Mouse (Mus musculus): ENCODE data around the gene Tnip3.
A peak's percentile ranks its signal among the peaks of the same experiment; 100 is the strongest.

Tnip3 gene

GRCm38 (mm10) chr6:65525192-65525591 is at the start of gene Tnip3:
Tnip3 (plus strand) TSS chr6:65525313.
- DNase-seq = no peak

DNA sequence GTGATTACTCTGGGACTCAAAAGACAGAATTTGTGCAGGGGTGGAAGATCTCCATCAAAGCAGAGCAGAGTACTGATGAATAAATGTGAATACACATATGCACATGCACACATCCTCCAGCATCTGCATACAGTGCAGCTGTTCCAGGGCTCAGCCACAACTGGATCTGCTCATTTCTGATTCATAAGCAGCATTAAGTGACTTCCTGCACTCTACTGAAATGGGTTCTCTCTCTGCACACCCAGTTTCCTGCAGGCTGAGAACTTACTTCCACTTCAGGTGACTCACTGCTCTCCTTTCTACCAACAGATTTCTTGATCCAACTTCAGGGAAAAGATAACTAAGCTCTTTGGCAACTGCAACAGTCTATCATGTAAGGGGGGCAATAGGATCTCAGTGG is 26.3 kb upstream of the Tnip3 start:
- no peak for DNase-seq

- peak; percentile 59 to 65 for DNase-seq
Observed at GRCm38 (mm10) chr6:65510051-65510669, 15.0 kb upstream of the Tnip3 start.

DNA sequence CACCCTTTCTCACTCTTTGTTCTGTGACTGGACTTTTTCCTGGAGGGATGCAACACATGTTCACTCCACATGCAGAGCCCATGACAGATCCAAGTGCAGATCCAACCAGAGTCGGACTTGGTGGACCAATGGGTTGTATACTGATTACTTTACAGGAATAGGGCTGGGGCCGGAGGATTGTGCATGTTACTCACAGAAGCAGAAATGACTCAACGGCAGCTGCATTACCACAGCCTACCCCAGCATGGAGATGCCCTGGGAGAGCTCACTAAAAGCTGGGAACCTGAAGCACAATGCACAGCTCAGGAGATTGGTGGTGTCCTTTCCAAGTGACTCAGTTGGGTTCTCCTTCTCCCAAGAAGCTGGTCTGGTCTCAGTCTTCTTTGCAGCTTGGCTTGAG is 11.3 kb upstream of the Tnip3 start:
- no peak for DNase-seq

DNA sequence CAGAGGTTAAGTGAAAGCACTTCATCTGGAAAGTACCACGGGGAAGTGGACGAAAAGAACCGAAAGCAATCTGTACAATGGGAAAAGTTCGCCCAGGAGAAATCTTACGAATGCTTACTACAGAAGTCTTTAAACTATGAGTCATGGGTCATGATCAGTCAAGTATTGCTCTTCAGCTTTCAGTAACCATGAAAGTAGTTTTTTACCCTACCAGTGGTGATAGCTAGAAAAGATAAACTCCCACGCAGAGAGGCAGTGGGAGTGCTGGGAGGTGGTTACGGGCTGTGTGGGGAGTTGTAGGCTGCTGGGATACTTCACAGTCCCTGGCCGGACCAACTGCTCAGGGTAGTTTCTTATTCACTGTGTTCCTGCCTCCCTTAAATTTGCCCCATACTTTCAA is 8.4 kb upstream of the Tnip3 start:
- no peak for DNase-seq

GRCm38 (mm10) chr6:65520821-65521220 is 4.3 kb upstream of the Tnip3 start:
- DNase-seq = no peak

- DNase-seq = no peak
Observed at GRCm38 (mm10) chr6:65527892-65528291, 2.8 kb downstream of the Tnip3 start.

- no peak for DNase-seq
Observed at GRCm38 (mm10) chr6:65531232-65531848, 6.2 kb downstream of the Tnip3 start.

DNA sequence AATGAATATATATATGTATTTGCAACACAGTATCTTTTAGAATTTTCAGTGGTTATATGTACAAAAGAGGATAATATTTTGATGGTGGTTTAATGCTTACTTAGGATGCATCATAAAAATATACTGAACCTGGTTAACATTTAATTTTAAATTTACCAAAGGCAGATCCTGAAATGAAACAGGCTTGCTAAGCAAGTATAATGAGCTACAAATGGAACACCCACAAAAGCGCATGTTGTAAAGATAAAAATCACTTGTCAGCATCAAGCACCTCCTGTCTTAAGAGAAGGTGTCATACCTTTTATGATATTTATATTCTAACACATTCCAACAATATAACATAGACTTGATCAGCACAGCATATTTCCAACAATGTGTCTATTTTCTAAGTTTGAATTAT is 8.6 kb downstream of the Tnip3 start:
- no peak for DNase-seq

GRCm38 (mm10) chr6:65537327-65537884 is 12.3 kb downstream of the Tnip3 start:
- DNase-seq = no peak

DNA sequence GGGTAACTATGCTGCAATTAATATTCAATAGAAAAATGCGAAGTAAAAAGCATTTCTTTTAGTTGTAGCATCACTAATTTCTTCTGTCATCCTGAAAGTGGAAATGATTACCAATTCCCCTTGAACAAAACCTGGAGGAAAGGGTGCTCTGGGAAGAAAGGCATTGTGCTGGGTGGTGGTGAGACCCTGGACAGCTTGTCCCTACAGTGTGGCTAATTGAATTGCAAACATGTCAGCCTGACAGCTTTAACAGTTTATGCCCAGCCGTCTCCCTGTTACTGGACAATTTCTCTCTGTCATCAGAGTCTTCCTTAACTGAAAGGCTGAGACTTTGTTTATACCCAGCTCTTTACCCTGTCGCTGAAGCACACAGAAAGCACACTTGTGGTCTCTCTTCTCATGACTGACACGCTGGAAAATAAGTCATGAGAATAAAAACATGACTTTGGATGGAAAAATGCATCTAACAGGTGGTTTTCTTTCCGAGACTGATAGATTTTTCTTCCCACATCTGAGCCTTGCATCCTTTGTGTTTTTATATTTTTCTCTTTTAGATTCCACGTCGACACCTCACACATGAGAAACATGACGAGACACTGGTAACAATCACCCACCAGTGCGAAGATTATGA is 13.0 kb downstream of the Tnip3 start:
- DNase-seq = no peak

DNA sequence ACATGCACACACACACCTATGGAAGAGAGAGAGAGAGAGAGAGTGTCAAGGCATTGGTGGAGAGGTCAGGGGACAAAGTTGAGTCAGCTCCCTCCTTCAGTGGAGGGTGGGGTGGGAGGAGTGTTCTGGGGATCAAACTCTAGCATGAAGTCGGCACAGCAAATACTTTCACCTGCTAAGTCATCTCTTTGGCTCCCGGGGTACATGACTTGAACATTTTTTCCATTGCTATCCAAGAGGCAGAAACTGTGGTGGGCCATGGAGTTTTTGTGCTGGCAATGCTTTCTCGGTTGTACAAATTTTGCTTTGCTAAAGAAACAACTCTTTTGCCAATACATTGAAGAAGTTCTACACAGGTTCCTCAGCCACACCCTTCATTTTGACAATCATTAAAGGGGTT is 13.8 kb downstream of the Tnip3 start:
- no peak for DNase-seq

DNA sequence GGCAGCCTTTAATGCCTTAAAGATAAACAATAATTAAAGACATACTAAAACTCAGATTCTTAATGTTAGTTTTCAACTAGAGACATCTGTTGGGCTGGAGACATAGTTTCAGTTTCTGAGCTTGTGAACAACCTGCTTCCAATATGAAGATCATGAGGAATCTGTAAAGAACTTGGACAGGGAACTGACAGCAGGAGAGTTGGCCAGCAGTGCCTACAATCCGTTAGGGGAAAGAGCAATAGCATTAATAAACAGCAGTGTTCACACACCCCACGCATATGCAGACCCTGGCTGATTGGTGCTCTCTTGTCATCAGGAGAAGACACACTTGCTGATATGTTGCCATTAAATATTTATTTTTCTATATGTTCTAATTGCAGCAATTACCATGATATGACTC is 15.0 kb downstream of the Tnip3 start:
- DNase-seq = no peak

DNA sequence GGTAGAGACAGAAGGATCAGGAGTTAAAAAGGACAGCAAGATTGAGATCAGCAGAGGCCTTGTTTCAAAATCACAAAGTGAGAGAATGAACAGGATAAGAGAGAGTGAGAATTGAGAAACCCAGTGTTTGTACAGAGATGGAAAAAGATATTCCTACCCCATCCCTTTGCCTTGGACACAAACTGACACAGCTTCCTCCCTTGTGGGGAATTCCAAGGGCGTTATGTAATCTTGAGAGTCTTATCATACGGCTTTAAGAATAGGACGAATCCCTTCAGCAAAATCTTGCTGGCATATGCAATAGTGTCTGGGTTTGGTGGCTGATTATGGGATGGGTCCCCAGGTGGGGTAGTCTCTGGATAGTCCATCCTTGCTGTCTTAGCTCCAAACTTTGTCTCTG is 16.0 kb downstream of the Tnip3 start:
- DNase-seq = no peak

DNA sequence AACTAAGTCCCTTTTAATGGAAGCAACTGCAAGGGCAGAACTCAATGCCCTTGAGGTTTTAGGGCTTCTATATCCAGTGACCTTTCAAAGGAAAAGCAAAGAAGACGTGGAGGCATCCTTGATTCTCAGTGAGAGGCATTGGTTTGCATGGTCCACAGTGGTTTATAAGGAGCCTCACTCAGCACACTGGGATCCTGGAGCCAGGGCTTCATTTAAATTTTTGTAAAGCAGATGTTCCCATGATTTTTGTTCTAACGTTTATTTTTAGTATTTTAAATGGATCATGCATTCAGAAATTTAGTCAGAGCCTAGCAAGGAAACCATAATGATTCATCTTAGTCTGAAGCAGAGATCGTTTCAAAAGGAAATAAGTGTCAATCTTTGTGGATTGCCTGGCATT is 17.3 kb downstream of the Tnip3 start:
- no peak for DNase-seq

DNA sequence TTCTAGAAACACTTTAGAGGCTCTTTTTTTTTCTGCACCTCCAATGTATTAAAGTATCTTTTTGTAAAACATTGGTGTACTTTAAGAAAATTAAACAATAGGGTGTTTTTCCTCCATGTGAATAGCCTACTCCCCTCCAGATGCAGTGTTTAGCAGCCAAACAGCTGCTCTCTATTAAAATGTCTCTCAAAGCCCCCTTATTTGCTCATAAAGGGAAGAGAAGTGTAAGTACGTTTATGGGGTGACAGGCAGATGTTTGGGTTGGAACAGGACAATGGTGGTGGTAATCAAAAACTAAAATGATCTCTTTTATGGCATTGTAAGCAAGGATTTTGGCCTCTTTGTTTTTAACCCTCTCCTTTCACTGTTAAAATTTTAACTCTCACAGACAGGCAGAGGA is 17.8 kb downstream of the Tnip3 start:
- DNase-seq = no peak

- DNase-seq = no peak
Observed at GRCm38 (mm10) chr6:65563887-65564656, 39.0 kb downstream of the Tnip3 start.

DNA sequence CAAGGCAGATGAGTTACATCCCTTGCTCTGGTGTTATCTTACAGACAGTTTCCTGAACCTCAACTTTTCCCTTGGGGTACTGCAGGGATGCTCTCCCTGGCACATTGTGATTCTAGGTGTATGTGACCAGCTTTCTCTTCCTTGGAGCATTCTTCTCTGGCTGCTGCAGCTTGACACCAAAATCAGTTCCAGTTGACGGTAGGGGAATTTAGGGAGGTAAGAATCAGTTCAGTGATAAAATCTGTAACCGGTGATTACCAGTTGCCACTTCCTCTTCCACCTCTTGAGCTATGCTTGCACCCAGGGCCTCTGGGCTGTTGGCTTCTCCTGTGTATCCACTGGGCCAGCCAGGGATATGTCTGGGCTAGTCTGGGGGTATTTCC is 39.5 kb downstream of the Tnip3 start:
- DNase-seq = no peak

- peak; percentile 14 to 29 for DNase-seq
Observed at GRCm38 (mm10) chr6:65569741-65570140, 44.6 kb downstream of the Tnip3 start.

GRCm38 (mm10) chr6:65578151-65578973 is 53.2 kb downstream of the Tnip3 start:
- DNase-seq = no peak

DNA sequence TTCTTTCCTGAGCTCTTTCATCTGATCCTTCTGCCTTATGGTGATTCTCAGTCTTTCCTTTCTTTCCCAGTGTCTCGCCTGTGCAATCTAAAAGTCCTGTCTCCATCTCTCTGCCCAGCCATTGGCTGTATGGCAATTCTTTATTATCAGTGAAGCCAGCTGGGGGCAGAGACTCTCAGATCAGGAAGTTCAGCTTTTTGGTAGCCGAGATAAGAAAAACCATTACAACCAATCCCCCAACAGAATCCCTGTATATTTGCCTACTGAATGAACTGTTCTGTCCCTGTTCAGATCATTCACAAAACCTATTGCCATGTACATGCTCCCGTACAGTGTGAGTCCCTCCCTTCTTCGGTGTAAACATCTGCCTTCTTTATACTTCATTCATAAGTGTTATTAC is 57.9 kb downstream of the Tnip3 start:
- DNase-seq = no peak

GRCm38 (mm10) chr6:65584870-65585332 is 59.8 kb downstream of the Tnip3 start:
- DNase-seq = no peak

All from cerebellum, adult 18-20 months (tissue).